ENCODE assay signal across 8 mouse cellular contexts in the genomic region with DNA sequence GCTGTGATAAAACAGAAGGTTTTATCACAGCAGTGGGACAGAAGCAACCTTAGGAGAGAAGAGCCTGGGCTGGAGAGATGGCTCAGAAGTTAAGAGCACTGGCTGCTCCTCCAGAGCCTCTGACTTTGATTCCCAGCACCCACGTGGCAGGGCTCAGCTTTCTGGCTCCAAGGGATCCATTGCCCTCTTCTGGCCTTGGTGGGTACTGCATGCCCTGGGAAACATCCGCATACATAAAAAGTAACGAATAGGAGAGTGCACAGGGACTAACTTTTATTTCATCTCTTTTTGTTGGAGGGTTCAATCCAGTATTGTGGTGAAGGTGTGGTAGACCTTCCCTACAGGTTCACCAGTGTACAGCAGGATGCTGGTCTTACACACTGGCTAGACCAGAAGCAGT.
DNase-seq lines count a peak whose midpoint lies in the region; ATAC-seq and TF ChIP-seq lines count a peak whose summit lies in the region.

No protein-coding gene starts in this region.

- TF ChIP-seq EP300 in MEL (IDR thresholded peaks at IDR 0.05; ENCODE audit: low read depth in 1 of 2, low read length in 2 of 2), result no peak

- 0 out of 2 replicates have a peak, but pooled peaks have one; percentile 47 for ATAC-seq in common myeloid progenitor, adult 5-6 weeks (replicated peaks; ENCODE audit: low read depth, poor library complexity, severe bottlenecking)

- H3K4me1 ChIP-seq in MEL (ENCODE audit: control insufficient read depth in 1 of 2, insufficient read depth in 2 of 2, low read length in 2 of 2), result no peaks in the 10 kb centered on the region

- H3K9me3 ChIP-seq in MEL (replicated peaks; ENCODE audit: insufficient read depth, low read length), result no peaks in the 10 kb centered on the region

- TF ChIP-seq CTCF in layer of hippocampus, adult 2 months (conservative IDR thresholded peaks at IDR 0.05), result peak; percentile 72
- peak in 2 of 3 experiments; percentile 18 to 32; a peak in 3 of 6 replicates for TF ChIP-seq CTCF in MEL (IDR thresholded peaks at IDR 0.05 in 2 of 3, conservative IDR thresholded peaks at IDR 0.05 in 1 of 3; ENCODE audit: control insufficient read depth in 1 of 3, insufficient read depth in 1 of 3, low read depth in 2 of 3, low read length in 3 of 3, poor library complexity in 1 of 3, severe bottlenecking in 1 of 3)

- no peak for DNase-seq in layer of hippocampus, adult 2 months (ENCODE audit: low spot score in 2 of 2)
- DNase-seq in layer of hippocampus, adult 11-12 months (ENCODE audit: low spot score), result no peak
- peak; percentile 6 for DNase-seq in MEL (ENCODE audit: low read depth, low spot score)
- DNase-seq in lung, postnatal 36 days, result peak; percentile 31
- DNase-seq in ovary, postnatal 10 days (ENCODE audit: low spot score), result no peak
- no peak for DNase-seq in ovary, postnatal 36 days (ENCODE audit: low spot score)
- DNase-seq in gastrocnemius, adult 18-20 months (ENCODE audit: low spot score), result no peak

- no peak overlapping the region for H3K27ac ChIP-seq in layer of hippocampus, adult 2 months
- no peak overlapping the region for H3K27ac ChIP-seq in MEL (ENCODE audit: control insufficient read depth, low read depth, low read length)

- H3K4me3 ChIP-seq in layer of hippocampus, adult 2 months, result no peak overlapping the region
- no peak overlapping the region for H3K4me3 ChIP-seq in MEL (ENCODE audit: control insufficient read depth in 1 of 2, insufficient read depth in 1 of 2, low read depth in 2 of 2, low read length in 2 of 2)

- H3K9ac ChIP-seq in MEL (ENCODE audit: control insufficient read depth, low read depth, low read length, poor library complexity, severe bottlenecking), result no peak overlapping the region

- no peaks in the 10 kb centered on the region for H3K27me3 ChIP-seq in MEL (ENCODE audit: control insufficient read depth in 1 of 2, insufficient read depth in 2 of 2, low read length in 2 of 2)

- no peak for TF ChIP-seq POLR2A in MEL (IDR thresholded peaks at IDR 0.05; ENCODE audit: control insufficient read depth in 1 of 2, insufficient read depth in 1 of 2, low read depth in 1 of 2, low read length in 2 of 2, poor library complexity in 1 of 2)

- TF ChIP-seq RAD21 in MEL (IDR thresholded peaks at IDR 0.05; ENCODE audit: low read depth, low read length), result no peak

- no peaks in the 10 kb centered on the region for H3K36me3 ChIP-seq in MEL (ENCODE audit: control insufficient read depth in 1 of 2, insufficient read depth in 2 of 2, low read length in 2 of 2)

- H3K79me2 ChIP-seq in MEL (ENCODE audit: control insufficient read depth, insufficient read depth, low read length, poor library complexity), result no peaks in the 10 kb centered on the region

TF ChIP-seq in MEL, 35 proteins besides CTCF, POLR2A, EP300 and RAD21:
- no peak for TF ChIP-seq HCFC1 (IDR thresholded peaks at IDR 0.05; ENCODE audit: low read depth, low read length)
- no peak for TF ChIP-seq MXI1 (IDR thresholded peaks at IDR 0.05; ENCODE audit: low read depth, low read length)
- TF ChIP-seq POLR2AphosphoS2 (IDR thresholded peaks at IDR 0.05; ENCODE audit: low read length), result no peak
- TF ChIP-seq CHD1 (IDR thresholded peaks at IDR 0.05; ENCODE audit: low read depth, low read length), result no peak
- no peak for TF ChIP-seq USF2 (IDR thresholded peaks at IDR 0.05; ENCODE audit: borderline replicate concordance in 1 of 2, insufficient read depth in 1 of 2, low read depth in 1 of 2, low read length in 2 of 2)

Comparison
In these comparisons a context has a peak if more than half of its experiments do, and no peak if none do; other contexts are left out.
1. DNase-seq: peak in MEL (single experiment) and lung, postnatal 36 days (single experiment); none in layer of hippocampus, adult 2 months (0 of 2), layer of hippocampus, adult 11-12 months (single experiment), ovary, postnatal 10 days (single experiment), ovary, postnatal 36 days (single experiment) and gastrocnemius, adult 18-20 months (single experiment).